Mouse (Mus musculus) lung, embryonic 14.5 days (tissue): ENCODE measurements around the gene Cdh4. TPM values are rescaled to one million over a fixed set of nuclear protein-coding genes. Genes with fewer than 3 reads are reported as not detected.

Experiments
- ATAC-seq: fragments of 200-750 bp; cut with Nextera tagmentation; 2 replicates; pipeline ENCODE4 v1.8.0; 2017; ENCODE audit warnings: mild to moderate bottlenecking, moderate TSS enrichment, moderate library complexity; ENCODE audit not compliant: insufficient read depth
- DNase-seq: peaks from one replicate; pipeline ENCODE4 v3.0.0-alpha.2; 2015
- H3K27ac ChIP-seq: fragments of 300-500 bp; sonication (generic); 2 replicates; pipeline ENCODE4 v1.5.1; 2014; ENCODE audit warnings: low read depth, mild to moderate bottlenecking, moderate library complexity
- H3K27me3 ChIP-seq: fragments of 300-500 bp; sonication (generic); 2 replicates; pipeline ENCODE4 v1.6.1; 2014; ENCODE audit warnings: low read length, control low read depth; ENCODE audit not compliant: insufficient read depth
- H3K36me3 ChIP-seq: fragments of 300-500 bp; sonication (generic); 2 replicates; pipeline ENCODE4 v1.6.1; 2014; ENCODE audit warnings: control low read depth; ENCODE audit not compliant: insufficient read depth
- H3K4me1 ChIP-seq: fragments of 300-500 bp; sonication (generic); 2 replicates; pipeline ENCODE4 v1.6.1; 2014; ENCODE audit warnings: antibody characterized with exemption, control low read depth; ENCODE audit not compliant: insufficient read depth
- H3K4me2 ChIP-seq: fragments of 300-500 bp; sonication (generic); 2 replicates; pipeline ENCODE4 v1.6.1; 2014; ENCODE audit warnings: mild to moderate bottlenecking
- H3K4me3 ChIP-seq: fragments of 300-500 bp; sonication (generic); 2 replicates; pipeline ENCODE4 v1.5.1; 2014; ENCODE audit warnings: low read depth, low read length
- H3K9ac ChIP-seq: fragments of 300-500 bp; sonication (generic); 2 replicates; pipeline ENCODE4 v1.6.1; 2014
- H3K9me3 ChIP-seq: fragments of 300-500 bp; sonication (generic); 2 replicates; pipeline ENCODE4 v1.6.1; 2016; ENCODE audit warnings: low read depth, low read length, control low read depth
- CTCF ChIP-seq: IDR thresholded peaks from 2 replicates; pipeline ENCODE4 v1.5.1; 2016; ENCODE audit warnings: antibody characterized with exemption, low read depth
- WGBS: fragments of 180-500 bp; shearing (Covaris S2); extraction: QIAGEN DNeasy Blood & Tissue Kit; methylation state at CpG from one replicate; pipeline ENCODE4 v1.1.7; 2014; 5-methylcytosine and 5-hydroxymethylcytosine counted together
- polyA plus RNA-seq: library from polyadenylated mRNA; unstranded; fragments of >200 nt; fragmentation: Nextera tagmentation; extraction: Ambion mirVana; gene quantifications from 2 replicates; pipeline ENCODE4 v1.2.1, GENCODE M21; 2014

Gene Cdh4
- polyA plus RNA-seq, 1 experiment from 2014 or later, result 4.9 TPM

GRCm38 (mm10) chr2:179494276-179494675 lies 52.0 kb downstream of the Cdh4 start:
- H3K9me3 ChIP-seq, result no peaks in the 10 kb centered on the region
- no peaks in the 10 kb centered on the region for H3K4me1 ChIP-seq
- TF ChIP-seq CTCF, result no peak
- no peak overlapping the region for H3K9ac ChIP-seq
- ATAC-seq (no peak), DNase-seq (no peak)
- WGBS, result 91% methylated on average over 1 of the region's 1 CpGs
- no peak overlapping the region for H3K27ac ChIP-seq
- H3K4me3 ChIP-seq, result no peak overlapping the region
- no peak overlapping the region for H3K4me2 ChIP-seq
- H3K27me3 ChIP-seq, result no peaks in the 10 kb centered on the region
- no peaks in the 10 kb centered on the region for H3K36me3 ChIP-seq

GRCm38 (mm10) chr2:179510439-179510838 lies 68.2 kb downstream of the Cdh4 start:
- TF ChIP-seq CTCF, result no peak
- Histone ChIP-seq H3K4me2 (no peak overlapping the region), H3K36me3 (no peaks in the 10 kb centered on the region), H3K4me1 (no peaks in the 10 kb centered on the region), H3K9me3 (no peaks in the 10 kb centered on the region), H3K27me3 (no peaks in the 10 kb centered on the region), H3K27ac (no peak overlapping the region), H3K4me3 (no peak overlapping the region), H3K9ac (no peak overlapping the region)
- no peak for ATAC-seq
- WGBS, result 84% methylated on average over 16 of the region's 16 CpGs
- no peak for DNase-seq

DNA sequence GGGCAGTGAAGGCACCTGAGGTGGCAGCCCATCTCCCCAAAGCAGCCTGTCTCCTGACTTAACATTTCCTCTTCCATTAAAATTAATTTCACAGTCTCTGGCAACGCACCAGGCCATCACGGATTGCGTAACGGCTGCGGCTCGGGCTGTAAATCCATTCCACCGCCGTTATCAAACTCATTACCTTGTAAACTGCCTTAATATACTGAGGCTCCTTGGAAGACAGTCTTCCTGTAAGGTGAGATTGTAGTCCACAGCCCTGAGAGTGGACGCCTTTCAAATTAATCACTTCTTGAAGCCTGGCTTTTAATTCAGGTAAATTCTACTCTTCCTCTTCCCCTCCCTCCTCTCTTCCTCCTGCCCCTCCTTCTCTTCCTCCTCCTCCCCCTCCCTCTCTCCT lies 74.3 kb downstream of the Cdh4 start:
- no peak for TF ChIP-seq CTCF
- Histone ChIP-seq H3K36me3 (no peaks in the 10 kb centered on the region), H3K4me3 (no peak overlapping the region), H3K9ac (no peak overlapping the region), H3K4me1 (no peaks in the 10 kb centered on the region), H3K27ac (no peak overlapping the region), H3K27me3 (no peaks in the 10 kb centered on the region), H3K9me3 (no peaks in the 10 kb centered on the region), H3K4me2 (no peak overlapping the region)
- WGBS, result 69% methylated on average over 9 of the region's 9 CpGs
- DNase-seq, result no peak
- ATAC-seq, result no peak

DNA sequence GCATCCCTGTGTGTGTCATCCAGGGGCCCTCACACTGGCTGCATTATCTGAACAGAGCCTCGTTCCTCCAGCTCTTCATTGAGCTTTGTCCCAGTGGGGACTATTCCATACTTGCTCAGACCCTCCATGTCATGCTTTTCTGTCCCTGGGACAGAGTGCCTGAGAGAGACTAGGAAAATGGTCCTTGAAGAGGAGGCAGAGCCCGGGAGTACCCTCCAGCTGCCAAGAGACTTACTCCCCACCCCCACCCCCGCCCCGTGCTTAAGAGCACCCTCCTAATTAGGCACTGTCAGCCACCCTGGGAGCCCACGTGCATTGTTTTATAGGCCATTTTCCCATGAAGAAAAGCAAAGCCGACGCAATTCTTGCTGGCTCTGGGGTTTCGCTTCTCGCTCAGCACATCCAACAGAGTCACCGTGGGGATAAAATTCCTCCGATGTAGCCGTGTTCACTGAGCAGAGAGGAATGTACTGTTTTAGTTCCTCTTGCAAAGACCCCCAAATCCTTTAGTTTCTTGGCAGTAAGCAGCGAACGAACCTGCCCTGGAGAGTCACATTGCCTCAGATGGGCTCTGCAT lies 76.3 kb downstream of the Cdh4 start:
- no peak overlapping the region for H3K27ac ChIP-seq

GRCm38 (mm10) chr2:179519161-179519560 lies 76.9 kb downstream of the Cdh4 start:
- ATAC-seq (no peak), DNase-seq (no peak)
- H3K9ac ChIP-seq, result no peak overlapping the region
- no peak overlapping the region for H3K4me2 ChIP-seq
- H3K4me3 ChIP-seq, result no peak overlapping the region
- 83% methylated on average over 7 of the region's 7 CpGs for WGBS
- no peak overlapping the region for H3K27ac ChIP-seq
- H3K9me3 ChIP-seq, result no peaks in the 10 kb centered on the region
- H3K4me1 ChIP-seq, result no peaks in the 10 kb centered on the region
- no peaks in the 10 kb centered on the region for H3K27me3 ChIP-seq
- H3K36me3 ChIP-seq, result no peaks in the 10 kb centered on the region
- TF ChIP-seq CTCF, result no peak

More for the DNA sequence above, 76.3 kb downstream of the Cdh4 start:
- Histone ChIP-seq H3K4me2 (no peak overlapping the region), H3K36me3 (no peaks in the 10 kb centered on the region), H3K27me3 (no peaks in the 10 kb centered on the region), H3K9ac (no peak overlapping the region), H3K4me3 (no peak overlapping the region), H3K4me1 (no peaks in the 10 kb centered on the region), H3K9me3 (no peaks in the 10 kb centered on the region)
- no peak for TF ChIP-seq CTCF
- DNase-seq, result no peak
- 58% methylated on average over 14 of the region's 14 CpGs for WGBS
- ATAC-seq, result no peak

DNA sequence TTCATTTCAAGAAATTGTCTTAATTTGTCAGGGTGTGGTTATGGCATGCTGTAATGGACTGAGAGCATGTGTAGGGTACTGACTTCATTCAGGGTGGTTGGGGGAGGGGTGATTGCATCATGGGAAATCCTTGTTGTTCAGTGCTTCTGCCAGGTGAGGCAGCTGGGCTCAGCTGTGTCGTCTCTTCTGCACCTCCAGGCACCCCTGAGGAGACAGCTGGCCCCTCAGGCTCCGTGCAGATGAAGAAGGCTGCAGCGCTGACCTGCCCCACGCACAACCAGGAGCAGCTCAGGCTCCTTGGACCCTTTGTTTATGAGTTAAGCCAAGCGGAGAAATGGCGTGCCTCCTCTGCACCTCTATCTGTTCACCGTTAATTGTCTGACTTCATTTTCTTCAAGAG lies 77.7 kb downstream of the Cdh4 start:
- Histone ChIP-seq H3K9ac (no peak overlapping the region), H3K4me2 (no peak overlapping the region), H3K4me3 (no peak overlapping the region), H3K27me3 (no peaks in the 10 kb centered on the region), H3K4me1 (no peaks in the 10 kb centered on the region), H3K9me3 (no peaks in the 10 kb centered on the region), H3K27ac (no peak overlapping the region), H3K36me3 (no peaks in the 10 kb centered on the region)
- WGBS, result 36% methylated on average over 7 of the region's 7 CpGs
- ATAC-seq (no peak), DNase-seq (no peak)
- TF ChIP-seq CTCF, result no peak

- no peak overlapping the region for H3K4me3 ChIP-seq
- no peak for DNase-seq
- H3K27ac ChIP-seq, result no peak overlapping the region
- H3K4me2 ChIP-seq, result no peak overlapping the region
- H3K9ac ChIP-seq, result no peak overlapping the region
- H3K27me3 ChIP-seq, result no peaks in the 10 kb centered on the region
- H3K4me1 ChIP-seq, result no peaks in the 10 kb centered on the region
- H3K36me3 ChIP-seq, result no peaks in the 10 kb centered on the region
- no peak for TF ChIP-seq CTCF
- no peak for ATAC-seq
- WGBS, result 80% methylated on average over 6 of the region's 6 CpGs
- no peaks in the 10 kb centered on the region for H3K9me3 ChIP-seq
Measured at GRCm38 (mm10) chr2:179520941-179521340, 78.7 kb downstream of the Cdh4 start.

DNA sequence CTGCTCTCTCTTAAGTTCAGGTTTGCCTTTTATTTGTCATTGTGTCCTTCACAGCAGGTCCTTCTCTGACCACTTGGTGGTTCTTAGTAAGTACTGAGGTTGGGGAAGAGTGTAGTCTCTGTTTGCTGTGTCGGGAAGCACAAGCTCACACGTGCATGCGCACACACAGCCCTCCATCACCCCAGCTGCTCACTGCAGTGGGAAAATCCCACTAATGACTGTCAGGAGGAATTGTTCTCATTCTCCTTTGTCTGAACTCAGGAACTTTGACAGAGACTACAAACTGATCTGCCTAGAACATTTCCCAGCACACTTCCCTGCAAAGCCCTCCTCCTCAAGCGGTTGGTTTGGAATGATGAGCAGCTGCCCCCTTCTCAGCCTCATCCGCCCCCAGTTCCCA lies 79.2 kb downstream of the Cdh4 start:
- no peaks in the 10 kb centered on the region for H3K9me3 ChIP-seq
- H3K27ac ChIP-seq, result no peak overlapping the region
- WGBS, result 61% methylated on average over 5 of the region's 5 CpGs
- H3K4me2 ChIP-seq, result no peak overlapping the region
- no peak for ATAC-seq
- no peak overlapping the region for H3K9ac ChIP-seq
- DNase-seq, result no peak
- H3K4me3 ChIP-seq, result no peak overlapping the region
- H3K4me1 ChIP-seq, result no peaks in the 10 kb centered on the region
- no peaks in the 10 kb centered on the region for H3K27me3 ChIP-seq
- TF ChIP-seq CTCF, result no peak
- H3K36me3 ChIP-seq, result no peaks in the 10 kb centered on the region
